Mouse (Mus musculus) intestine, embryonic 15.5 days (tissue): ENCODE data around the gene Itgam. TPM values are rescaled to one million over a fixed set of nuclear protein-coding genes. Genes with fewer than 3 reads are reported as not detected.
"Not testable (repeated sequence)": the region's sequence is repeated elsewhere in the genome, so short reads cannot be mapped to it uniquely, and the experiment has no call there.

ENCODE experiments used
- ATAC-seq: fragments of 200-750 bp; cut with Nextera tagmentation; 2 replicates; pipeline ENCODE4 v1.8.0; 2017; ENCODE audit warnings: moderate TSS enrichment, moderate library complexity
- H3K27ac ChIP-seq: fragments of 300-500 bp; sonication (generic); 2 replicates; pipeline ENCODE4 v1.5.1; 2015; ENCODE audit warnings: mild to moderate bottlenecking, inconsistent platforms
- H3K27me3 ChIP-seq: fragments of 300-500 bp; sonication (generic); replicated peaks from 2 replicates; pipeline ENCODE4 v1.6.1; 2015; ENCODE audit warnings: inconsistent platforms
- H3K36me3 ChIP-seq: fragments of 300-500 bp; sonication (generic); 2 replicates; pipeline ENCODE4 v1.6.1; 2015; ENCODE audit warnings: inconsistent platforms
- H3K4me1 ChIP-seq: fragments of 300-500 bp; sonication (generic); replicated peaks from 2 replicates; pipeline ENCODE4 v1.6.1; 2015; ENCODE audit warnings: inconsistent platforms
- H3K4me2 ChIP-seq: fragments of 300-500 bp; sonication (generic); replicated peaks from 2 replicates; pipeline ENCODE4 v1.6.1; 2015; ENCODE audit warnings: mild to moderate bottlenecking, inconsistent platforms
- H3K4me3 ChIP-seq: fragments of 300-500 bp; sonication (generic); replicated peaks from 2 replicates; pipeline ENCODE4 v1.5.1; 2015; ENCODE audit warnings: inconsistent platforms
- H3K9ac ChIP-seq: fragments of 300-500 bp; sonication (generic); 2 replicates; pipeline ENCODE4 v1.6.1; 2015; ENCODE audit warnings: inconsistent platforms
- H3K9me3 ChIP-seq: fragments of 300-500 bp; sonication (generic); 2 replicates; pipeline ENCODE4 v1.6.1; 2016; ENCODE audit warnings: inconsistent platforms
- WGBS: fragments of 180-500 bp; shearing (Covaris S2); methylation state at CpG from one replicate; pipeline ENCODE4 v1.1.7; 2015; 5-methylcytosine and 5-hydroxymethylcytosine counted together
- polyA plus RNA-seq: library from polyadenylated mRNA; unstranded; fragments of >200 nt; fragmentation: Nextera tagmentation; extraction: Ambion mirVana; gene quantifications from 2 replicates; pipeline ENCODE4 v1.2.1, GENCODE M21; 2015

The Itgam gene
- polyA plus RNA-seq, result 2.1 TPM in 2 replicates

DNA sequence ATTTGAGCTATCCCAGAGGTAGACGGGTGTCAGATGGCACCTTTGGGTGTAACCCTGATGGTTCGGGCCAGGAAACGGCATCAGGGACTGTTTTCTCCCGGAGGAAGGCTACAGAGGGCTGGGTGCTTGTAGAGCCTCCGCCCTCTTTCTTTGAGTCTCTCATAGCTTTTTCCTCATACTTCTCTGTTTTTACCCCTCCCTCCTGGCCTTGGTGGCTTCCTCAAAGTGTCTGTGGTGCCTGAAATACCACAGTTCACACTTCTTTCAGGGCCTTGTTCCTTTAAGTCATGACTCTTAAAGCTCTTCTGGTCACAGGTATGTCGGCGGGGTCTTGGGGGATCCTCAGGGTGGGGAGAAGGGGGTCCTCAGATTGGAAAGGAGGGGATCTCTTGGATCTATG lies at the start of gene Itgam, which contains the start of gene Gm49368:
TSS of gene Itgam (plus strand) at position 185 of the 400 bp plus-strand sequence.
TSS of gene Gm49368 (plus strand) at position 228 of the 400 bp plus-strand sequence.
- no peaks in the 10 kb centered on the region for H3K36me3 ChIP-seq
- WGBS, result 85% methylated on average over 7 of the region's 7 CpGs
- no peaks in the 10 kb centered on the region for H3K9me3 ChIP-seq
- H3K27me3 ChIP-seq, result no peaks in the 10 kb centered on the region
- no peak within 1 kb of the TSS for H3K9ac ChIP-seq
- ATAC-seq, result no peak
- H3K4me1 ChIP-seq, result no peaks in the 10 kb centered on the region
- H3K4me3 ChIP-seq, result no peak within 1 kb of the TSS
- H3K27ac ChIP-seq, result no peak within 1 kb of the TSS
- no peak within 1 kb of the TSS for H3K4me2 ChIP-seq

DNA sequence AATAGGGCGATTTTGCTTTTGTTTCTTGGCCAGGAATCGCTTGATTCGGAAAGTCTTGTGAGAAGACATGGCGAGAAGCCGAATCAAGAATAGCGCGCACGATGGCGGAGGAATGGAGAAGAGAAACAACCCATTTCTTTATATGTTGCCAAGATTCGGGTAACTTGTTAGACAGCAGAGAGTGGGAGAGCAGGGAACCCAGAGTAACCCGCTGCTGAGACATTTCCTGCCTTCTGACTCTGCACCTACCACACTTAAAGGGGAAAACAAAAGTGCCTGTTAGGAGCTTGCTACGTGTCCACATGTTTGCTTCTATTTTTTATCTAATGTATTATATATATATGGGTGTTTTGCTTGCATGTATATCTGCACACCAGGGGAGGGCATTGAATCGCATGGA lies 49.3 kb upstream of the Itgam start:
- H3K4me2 ChIP-seq, result no peak overlapping the region
- 0 out of 2 replicates have a peak, but pooled peaks cover 2% of the 10 kb centered on the region for H3K4me1 ChIP-seq
- ATAC-seq, result no peak
- H3K9me3 ChIP-seq, result no peaks in the 10 kb centered on the region
- H3K9ac ChIP-seq, result no peak overlapping the region
- H3K36me3 ChIP-seq, result no peaks in the 10 kb centered on the region
- no peak overlapping the region for H3K4me3 ChIP-seq
- no peaks in the 10 kb centered on the region for H3K27me3 ChIP-seq
- H3K27ac ChIP-seq, result no peak overlapping the region
- 90% methylated on average over 13 of the region's 13 CpGs for WGBS

DNA sequence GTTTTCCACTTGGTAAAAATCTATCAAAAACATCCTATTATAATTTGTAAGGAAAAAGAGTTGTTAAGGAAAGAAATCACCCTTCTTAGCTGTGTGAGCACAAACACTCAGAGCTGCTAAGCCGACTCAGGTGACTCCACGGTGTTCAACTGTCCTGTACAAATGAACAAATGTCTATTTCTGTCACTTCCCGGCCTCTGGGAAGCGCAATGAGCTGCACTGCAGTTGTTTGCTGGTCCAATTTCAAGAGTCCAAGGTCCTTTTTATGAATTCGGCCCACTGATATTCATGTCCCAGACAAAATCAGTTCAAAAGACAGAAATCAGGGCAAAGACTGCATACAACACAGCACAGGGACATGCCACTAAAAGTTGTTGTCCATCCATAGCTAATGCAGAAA lies 46.3 kb upstream of the Itgam start:
- not testable (repeated sequence) for H3K4me1 ChIP-seq, ATAC-seq, H3K27me3 ChIP-seq, H3K36me3 ChIP-seq, H3K4me3 ChIP-seq, H3K27ac ChIP-seq, H3K4me2 ChIP-seq, H3K9me3 ChIP-seq, H3K9ac ChIP-seq
- 58% methylated on average over 5 of the region's 5 CpGs for WGBS

DNA sequence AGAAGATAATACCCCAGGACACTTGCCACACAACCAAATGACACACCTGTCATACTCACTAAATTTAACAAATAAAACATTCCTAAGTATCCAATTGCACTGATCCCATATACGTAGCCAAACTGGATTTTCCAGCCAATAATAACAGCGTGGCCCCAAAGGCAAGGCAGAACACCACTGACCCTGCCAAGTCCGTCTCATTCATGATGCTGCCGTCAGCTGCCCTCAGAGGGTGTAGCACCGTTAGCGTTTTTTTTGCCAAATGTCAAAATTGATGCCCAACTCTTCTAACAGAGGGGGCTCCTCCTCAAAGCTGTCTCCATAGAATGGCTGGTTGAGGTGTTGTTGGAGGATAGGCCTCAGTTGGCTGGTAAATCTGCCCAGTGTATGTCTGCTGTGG lies 45.8 kb upstream of the Itgam start:
- H3K9ac ChIP-seq, result no peak overlapping the region

DNA sequence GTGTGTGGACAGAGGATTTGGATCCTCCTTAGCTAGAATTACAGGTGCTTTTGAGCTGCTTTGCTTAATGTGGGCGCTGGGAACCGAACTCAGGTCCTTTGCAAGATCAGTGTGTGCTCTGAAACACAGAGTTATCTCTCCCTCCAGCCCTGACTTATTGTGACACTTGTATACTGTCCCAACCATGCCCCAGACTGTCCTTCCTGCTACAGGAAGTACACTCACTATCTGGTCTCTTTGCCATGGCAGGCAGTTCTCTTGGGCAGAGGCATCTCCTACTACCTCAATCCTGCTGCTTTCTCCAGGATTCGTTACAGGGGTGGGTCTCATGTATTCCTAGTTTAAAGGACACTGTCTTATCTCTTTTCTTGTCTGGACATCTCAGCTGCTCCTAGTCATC lies 44.2 kb upstream of the Itgam start:
- no peak for ATAC-seq
- no peak overlapping the region for H3K27ac ChIP-seq
- H3K4me2 ChIP-seq, result no peak overlapping the region
- H3K27me3 ChIP-seq, result no peaks in the 10 kb centered on the region
- no peak overlapping the region for H3K9ac ChIP-seq
- H3K36me3 ChIP-seq, result no peaks in the 10 kb centered on the region
- WGBS, result 87% methylated on average over 3 of the region's 3 CpGs
- no peak overlapping the region for H3K4me3 ChIP-seq
- H3K4me1 ChIP-seq, result no peaks in the 10 kb centered on the region
- H3K9me3 ChIP-seq, result no peaks in the 10 kb centered on the region

More for the DNA sequence above, 45.8 kb upstream of the Itgam start:
- 73% methylated on average over 6 of the region's 6 CpGs for WGBS
- H3K27ac ChIP-seq, result no peak overlapping the region
- no peak overlapping the region for H3K4me2 ChIP-seq
- H3K4me1 ChIP-seq, result no peaks in the 10 kb centered on the region
- no peaks in the 10 kb centered on the region for H3K27me3 ChIP-seq
- no peaks in the 10 kb centered on the region for H3K36me3 ChIP-seq
- no peak overlapping the region for H3K4me3 ChIP-seq
- ATAC-seq, result no peak
- H3K9me3 ChIP-seq, result no peaks in the 10 kb centered on the region

DNA sequence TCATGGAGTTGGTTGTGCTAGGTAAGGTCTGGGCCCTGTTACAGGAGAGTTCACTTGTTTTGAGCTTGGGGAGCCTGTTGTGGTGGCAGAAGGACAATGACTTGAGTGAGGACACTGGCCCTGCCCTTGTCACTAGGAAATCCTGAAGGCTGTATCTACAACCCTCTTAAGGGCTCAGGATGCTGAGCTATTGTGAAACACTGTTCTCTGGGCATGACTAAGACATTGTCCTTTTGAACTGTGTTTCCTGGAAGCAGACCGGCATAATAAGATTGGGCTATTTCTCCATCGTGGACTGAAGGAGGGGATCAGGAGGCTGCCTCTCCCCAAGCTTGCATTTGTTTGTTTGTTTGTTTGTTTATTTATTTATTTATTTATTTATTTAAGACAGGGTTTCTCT lies 43.3 kb upstream of the Itgam start:
- Histone ChIP-seq H3K9ac (no peak overlapping the region), H3K9me3 (no peaks in the 10 kb centered on the region), H3K27me3 (no peaks in the 10 kb centered on the region), H3K4me2 (no peak overlapping the region), H3K36me3 (no peaks in the 10 kb centered on the region), H3K4me3 (no peak overlapping the region), H3K4me1 (no peaks in the 10 kb centered on the region), H3K27ac (no peak overlapping the region)
- WGBS, result 65% methylated on average over 2 of the region's 2 CpGs
- peak; percentile 77 for ATAC-seq

DNA sequence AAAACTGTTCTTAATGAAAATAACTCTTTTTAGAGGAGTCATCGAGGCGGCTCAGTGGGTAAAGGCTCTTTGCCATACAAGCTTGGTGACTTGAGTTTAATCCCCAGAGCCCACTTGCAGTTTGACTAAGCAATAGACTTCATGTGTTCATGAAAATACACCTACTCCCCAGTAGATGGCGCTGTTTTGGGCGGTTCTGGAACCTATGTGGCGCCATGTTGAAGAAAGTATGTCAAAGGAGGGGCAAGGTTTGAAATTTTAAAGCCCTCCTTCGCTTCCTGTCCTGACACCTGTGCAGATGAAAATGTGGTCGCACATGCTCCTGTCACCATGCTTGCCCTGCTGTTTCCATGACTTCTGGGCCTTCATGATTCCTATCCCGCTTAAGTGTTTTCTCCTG lies 39.5 kb upstream of the Itgam start:
- no peak overlapping the region for H3K4me3 ChIP-seq
- no peak overlapping the region for H3K9ac ChIP-seq
- ATAC-seq, result no peak
- H3K9me3 ChIP-seq, result no peaks in the 10 kb centered on the region
- H3K27me3 ChIP-seq, result no peaks in the 10 kb centered on the region
- H3K27ac ChIP-seq, result no peak overlapping the region
- no peaks in the 10 kb centered on the region for H3K36me3 ChIP-seq
- no peaks in the 10 kb centered on the region for H3K4me1 ChIP-seq
- H3K4me2 ChIP-seq, result no peak overlapping the region
- 63% methylated on average over 8 of the region's 8 CpGs for WGBS

DNA sequence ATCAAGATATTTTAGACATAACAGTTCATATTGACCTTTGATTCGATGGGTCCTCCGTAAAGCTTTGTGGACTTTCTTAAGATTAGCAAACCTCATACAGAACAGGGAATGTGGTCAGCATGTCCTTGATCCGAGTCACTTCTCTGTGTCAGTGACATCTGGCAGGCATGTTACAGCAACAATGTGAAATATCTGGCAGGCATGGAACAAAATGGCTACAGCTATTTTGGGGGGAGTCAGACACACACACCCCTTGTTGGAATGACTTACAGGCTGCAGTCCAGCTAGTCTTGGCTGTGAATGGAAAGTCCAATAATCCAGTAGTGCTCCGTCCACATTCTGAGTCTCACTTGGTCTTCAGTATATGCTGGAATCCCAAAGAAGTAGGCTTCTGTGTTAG lies 38.9 kb upstream of the Itgam start:
- no peak overlapping the region for H3K27ac ChIP-seq
- H3K4me1 ChIP-seq, result no peaks in the 10 kb centered on the region
- H3K9ac ChIP-seq, result no peak overlapping the region
- ATAC-seq, result no peak
- H3K9me3 ChIP-seq, result no peaks in the 10 kb centered on the region
- H3K36me3 ChIP-seq, result no peaks in the 10 kb centered on the region
- H3K4me2 ChIP-seq, result no peak overlapping the region
- H3K27me3 ChIP-seq, result no peaks in the 10 kb centered on the region
- 89% methylated on average over 4 of the region's 4 CpGs for whole genome bisulfite sequencing
- no peak overlapping the region for H3K4me3 ChIP-seq

DNA sequence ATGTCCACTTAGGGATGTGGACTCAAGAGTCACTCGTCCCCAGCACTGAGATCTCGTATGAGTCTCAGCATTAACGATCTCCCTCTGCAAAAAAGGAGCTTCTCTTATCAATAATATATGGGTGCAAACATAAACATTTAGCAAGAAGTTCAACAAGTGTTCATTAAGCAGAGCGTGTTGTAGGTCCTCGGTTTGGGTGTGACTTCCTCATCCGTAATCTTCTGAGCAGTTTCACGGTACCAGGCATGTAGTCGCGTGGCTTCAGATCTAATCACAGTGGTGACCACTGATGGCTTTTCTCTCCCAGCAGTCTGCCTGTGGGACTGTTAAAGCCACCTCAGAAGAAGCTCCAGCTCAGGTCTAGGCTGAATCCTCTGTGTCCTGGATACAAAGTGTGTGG lies 38.1 kb upstream of the Itgam start:
- Histone ChIP-seq H3K27me3 (no peaks in the 10 kb centered on the region), H3K4me2 (no peak overlapping the region), H3K4me1 (no peaks in the 10 kb centered on the region), H3K27ac (no peak overlapping the region), H3K36me3 (no peaks in the 10 kb centered on the region), H3K9me3 (no peaks in the 10 kb centered on the region), H3K9ac (no peak overlapping the region), H3K4me3 (no peak overlapping the region)
- no peak for ATAC-seq
- WGBS, result 87% methylated on average over 9 of the region's 9 CpGs

DNA sequence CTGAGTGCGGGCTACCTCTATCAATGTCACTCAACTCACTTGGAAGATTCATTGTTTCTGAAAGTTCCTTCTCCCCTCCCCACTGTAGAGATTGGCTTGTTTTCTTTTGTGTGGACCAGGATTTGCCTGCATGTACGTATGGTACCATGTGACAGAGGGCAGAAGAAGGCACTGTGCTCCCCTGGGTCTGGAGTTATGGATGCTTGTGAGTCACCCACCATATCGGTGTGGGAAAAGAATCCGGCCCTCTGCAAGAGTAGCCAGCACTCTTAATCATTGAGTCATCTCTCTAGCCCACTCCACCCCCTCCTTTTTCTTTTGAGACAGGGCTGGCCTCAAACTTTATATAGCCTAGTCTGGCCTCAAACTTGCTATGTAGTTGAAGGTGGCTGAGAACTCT lies 37.5 kb upstream of the Itgam start:
- H3K4me1 ChIP-seq, result no peaks in the 10 kb centered on the region
- no peak overlapping the region for H3K9ac ChIP-seq
- H3K27me3 ChIP-seq, result no peaks in the 10 kb centered on the region
- H3K27ac ChIP-seq, result no peak overlapping the region
- H3K4me3 ChIP-seq, result no peak overlapping the region
- no peak overlapping the region for H3K4me2 ChIP-seq
- no peaks in the 10 kb centered on the region for H3K9me3 ChIP-seq
- WGBS, result 79% methylated on average over 4 of the region's 4 CpGs
- no peak for ATAC-seq
- H3K36me3 ChIP-seq, result no peaks in the 10 kb centered on the region

DNA sequence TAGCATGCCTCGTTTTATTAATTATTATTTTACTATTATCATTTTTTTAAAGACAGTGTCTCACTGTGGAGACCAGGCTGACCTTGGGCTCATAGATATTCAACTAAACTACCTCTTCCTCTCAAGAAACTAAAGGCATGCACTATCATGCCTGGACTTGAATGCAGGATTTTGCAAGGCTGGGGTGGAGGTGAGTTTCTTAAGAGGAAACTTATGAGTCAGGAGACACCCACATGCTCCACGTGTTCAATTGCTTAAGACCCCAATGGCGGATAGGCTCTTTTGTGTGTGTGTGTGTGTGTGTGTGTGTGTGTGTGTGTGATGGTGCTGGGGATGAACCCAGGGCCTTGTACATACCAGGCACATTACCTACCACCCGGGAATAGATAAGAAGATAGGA lies 37.1 kb upstream of the Itgam start:
- Histone ChIP-seq H3K27ac (no peak overlapping the region), H3K4me1 (no peaks in the 10 kb centered on the region), H3K9ac (no peak overlapping the region), H3K36me3 (no peaks in the 10 kb centered on the region), H3K4me3 (no peak overlapping the region), H3K4me2 (no peak overlapping the region), H3K9me3 (no peaks in the 10 kb centered on the region), H3K27me3 (no peaks in the 10 kb centered on the region)
- no peak for ATAC-seq
- WGBS, result 79% methylated on average over 4 of the region's 4 CpGs

DNA sequence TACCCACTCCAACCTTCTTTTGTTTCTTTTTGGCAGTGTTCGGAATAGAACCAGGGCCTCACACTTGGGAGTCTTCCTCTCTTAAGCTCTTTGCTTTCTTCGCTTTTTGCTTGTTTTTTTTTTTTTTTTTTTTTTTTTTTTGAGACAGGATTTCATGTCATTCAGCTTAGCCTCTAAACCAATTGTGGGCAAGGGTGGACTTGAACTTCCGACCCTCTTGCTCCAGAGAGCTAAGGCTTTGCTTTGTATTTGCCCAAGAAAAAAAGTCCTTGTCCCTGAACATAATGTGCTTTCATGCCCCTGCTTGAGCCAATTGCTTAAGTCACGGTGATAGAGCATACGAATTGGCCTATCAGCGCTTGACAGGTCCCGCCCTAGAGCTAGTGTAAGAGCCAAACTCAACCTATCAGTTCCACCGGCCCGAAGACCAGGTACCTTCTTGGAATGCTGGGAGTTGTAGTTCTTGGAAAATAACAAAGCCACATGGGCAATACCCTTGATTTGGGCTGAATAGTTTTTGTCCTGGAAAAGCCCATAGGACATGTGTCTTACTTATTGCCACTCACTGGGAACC lies 30.9 kb upstream of the Itgam start:
- H3K27me3 ChIP-seq, result no peaks in the 10 kb centered on the region
- peak overlapping the region; percentile 64 for H3K27ac ChIP-seq
- H3K9ac ChIP-seq, result no peak overlapping the region
- no peaks in the 10 kb centered on the region for H3K9me3 ChIP-seq
- no peaks in the 10 kb centered on the region for H3K4me1 ChIP-seq
- 41% methylated on average over 9 of the region's 9 CpGs for WGBS
- ATAC-seq, result peak; percentile 81
- no peak overlapping the region for H3K4me3 ChIP-seq
- no peaks in the 10 kb centered on the region for H3K36me3 ChIP-seq
- H3K4me2 ChIP-seq, result peak overlapping the region; percentile 33

DNA sequence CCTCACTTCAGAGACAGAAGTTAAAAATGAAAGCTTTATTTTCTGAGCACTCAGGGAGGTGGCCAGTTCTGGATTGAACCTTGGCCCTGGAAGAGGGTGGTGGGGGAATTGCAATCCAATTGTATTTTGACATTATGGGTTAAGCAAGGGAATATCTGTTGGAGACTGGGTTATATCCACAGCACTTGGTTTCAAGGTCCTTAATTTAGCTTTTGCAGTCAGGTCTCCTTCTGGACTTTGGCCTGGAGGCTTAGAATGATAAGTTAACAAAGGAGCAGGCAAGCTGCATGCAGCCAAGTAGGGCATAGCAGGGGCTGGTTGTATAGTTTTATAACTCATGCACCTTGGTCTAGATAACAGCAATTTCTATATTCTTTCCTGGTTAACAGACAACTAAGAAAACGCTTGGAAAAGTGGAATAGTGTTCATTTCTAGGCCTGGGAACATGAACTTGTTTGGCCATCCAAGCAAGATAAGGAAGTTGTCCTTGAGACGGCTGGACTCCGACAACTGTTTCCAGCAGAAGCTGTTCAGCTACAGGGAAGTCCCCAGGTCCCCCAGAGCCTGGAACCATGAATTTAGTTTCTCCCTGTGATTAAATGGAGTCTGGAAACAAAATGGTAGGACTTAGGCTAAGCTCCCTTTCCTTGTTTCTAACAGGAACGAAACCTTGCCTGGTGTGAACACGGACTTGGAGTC lies 30.0 kb upstream of the Itgam start:
- Histone ChIP-seq H3K4me1 (no peaks in the 10 kb centered on the region), H3K9me3 (no peaks in the 10 kb centered on the region), H3K9ac (no peak overlapping the region), H3K27ac (peak overlapping the region; percentile 80), H3K4me2 (peak overlapping the region; percentile 33), H3K27me3 (no peaks in the 10 kb centered on the region), H3K4me3 (no peak overlapping the region), H3K36me3 (no peaks in the 10 kb centered on the region)
- 59% methylated on average over 5 of the region's 5 CpGs for WGBS
- ATAC-seq, result peak; percentile 92
